Mouse (Mus musculus): ENCODE measurements at regions not wholly inside any gene's neighbourhood (a gene's known extent, or its start where the extent isn't known, plus 50 kb on each side); places are given as distances from the start of the nearest gene placed in this dataset.

DNA sequence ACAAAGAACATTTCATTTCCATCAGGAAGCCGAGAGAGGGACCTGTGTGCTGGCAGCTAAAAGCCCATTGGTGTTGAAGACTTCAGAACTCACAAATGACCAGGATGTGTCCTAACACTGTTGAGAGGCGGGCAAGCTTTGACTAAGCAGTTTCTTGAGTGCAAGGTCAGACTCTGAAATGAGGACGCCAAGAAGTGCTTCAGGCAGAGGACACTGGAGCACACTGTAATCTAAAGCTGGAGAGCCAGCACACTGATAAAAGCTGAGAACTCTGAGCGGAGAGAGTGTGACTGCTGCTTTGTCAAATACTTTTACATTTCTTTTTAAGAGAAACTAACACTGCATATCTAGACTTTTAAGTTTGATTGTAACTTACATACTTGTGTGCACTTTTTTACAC is 72.5 kb upstream of the Dph5 start:
- Histone ChIP-seq H3K27me3 (ENCODE audit: insufficient read depth, low read length) (no peaks in the 10 kb centered on the region), H3K4me3 (ENCODE audit: low read length) (no peak overlapping the region), H3K36me3 (ENCODE audit: insufficient read depth, low read length) (no peaks in the 10 kb centered on the region), H3K4me2 (replicated peaks; ENCODE audit: low read depth, low read length) (no peak overlapping the region), H3K4me1 (ENCODE audit: insufficient read depth, low read length) (peaks cover 7% of the 10 kb centered on the region; the same call in 1 of the 2 replicates), H3K27ac (ENCODE audit: low read length) (peak overlapping the region; percentile 35), H3K9me3 (ENCODE audit: low read length) (no peaks in the 10 kb centered on the region), H3K9ac (replicated peaks; ENCODE audit: low read length) (no peak overlapping the region)
- ATAC-seq (ENCODE audit: low FRiP score, low TSS enrichment) = no peak
- WGBS = 51% methylated on average over 4 of the region's 4 CpGs

DNA sequence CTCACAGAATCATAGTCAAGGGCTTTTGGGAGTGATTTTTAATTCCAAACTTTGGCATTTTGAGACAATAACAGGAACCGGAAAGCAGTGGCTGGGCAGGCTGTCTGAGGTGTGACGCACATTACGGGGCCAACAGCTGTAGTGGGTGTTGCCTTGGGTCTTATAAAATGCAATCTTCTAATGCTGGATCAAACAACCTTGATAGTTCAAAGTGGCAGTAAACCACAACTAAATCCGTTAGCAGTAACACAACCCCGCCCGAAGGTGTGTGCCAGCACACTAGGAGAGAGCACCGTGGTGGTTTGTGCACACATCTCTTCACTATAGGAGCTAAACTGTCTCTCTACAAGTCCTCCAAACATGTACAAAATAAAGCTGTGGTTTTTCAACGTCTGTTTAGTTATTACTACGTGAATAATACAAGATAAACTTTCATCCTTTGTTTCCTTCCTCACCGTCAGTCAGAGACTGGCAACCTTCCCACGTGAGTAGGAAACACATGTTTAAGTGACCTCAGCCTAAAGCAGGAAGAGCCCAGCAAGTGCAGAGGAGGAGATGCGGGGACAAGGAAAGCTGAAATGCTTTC is 72.0 kb upstream of the Dph5 start:
- no peak overlapping the region for H3K4me2 ChIP-seq (replicated peaks; ENCODE audit: low read depth, low read length)
- 48% methylated on average over 12 of the region's 12 CpGs for WGBS
- no peak; the same call in 1 of the 2 replicates for ATAC-seq (ENCODE audit: low FRiP score, low TSS enrichment)

GRCm38 (mm10) chr3:115816328-115817160 is 71.1 kb upstream of the Dph5 start:
- H3K27me3 ChIP-seq (ENCODE audit: insufficient read depth, low read length) = no peaks in the 10 kb centered on the region
- H3K4me3 ChIP-seq (ENCODE audit: low read length) = no peak overlapping the region
- no peak for ATAC-seq (ENCODE audit: low FRiP score, low TSS enrichment)
- H3K36me3 ChIP-seq (ENCODE audit: insufficient read depth, low read length) = no peaks in the 10 kb centered on the region
- no peak overlapping the region for H3K9ac ChIP-seq (replicated peaks; ENCODE audit: low read length)
- H3K4me2 ChIP-seq (replicated peaks; ENCODE audit: low read depth, low read length) = no peak overlapping the region
- H3K4me1 ChIP-seq (ENCODE audit: insufficient read depth, low read length) = peaks cover 11% of the 10 kb centered on the region; the same call in 1 of the 2 replicates
- H3K27ac ChIP-seq (ENCODE audit: low read length) = peak overlapping the region; percentile 48
- no peaks in the 10 kb centered on the region for H3K9me3 ChIP-seq (ENCODE audit: low read length)
- WGBS = 84% methylated on average over 6 of the region's 6 CpGs

More for the DNA sequence above, 72.0 kb upstream of the Dph5 start:
- Histone ChIP-seq H3K27me3 (ENCODE audit: insufficient read depth, low read length) (no peaks in the 10 kb centered on the region), H3K4me1 (ENCODE audit: insufficient read depth, low read length) (peaks cover 11% of the 10 kb centered on the region; the same call in 1 of the 2 replicates), H3K27ac (ENCODE audit: low read length) (peak overlapping the region; percentile 48), H3K4me3 (ENCODE audit: low read length) (no peak overlapping the region), H3K9me3 (ENCODE audit: low read length) (no peaks in the 10 kb centered on the region), H3K36me3 (ENCODE audit: insufficient read depth, low read length) (no peaks in the 10 kb centered on the region), H3K9ac (replicated peaks; ENCODE audit: low read length) (no peak overlapping the region)

- Histone ChIP-seq H3K4me1 (ENCODE audit: insufficient read depth, low read length) (peaks cover 11% of the 10 kb centered on the region; the same call in 1 of the 2 replicates), H3K27me3 (ENCODE audit: insufficient read depth, low read length) (no peaks in the 10 kb centered on the region), H3K36me3 (ENCODE audit: insufficient read depth, low read length) (no peaks in the 10 kb centered on the region), H3K4me2 (replicated peaks; ENCODE audit: low read depth, low read length) (no peak overlapping the region), H3K9me3 (ENCODE audit: low read length) (no peaks in the 10 kb centered on the region), H3K9ac (replicated peaks; ENCODE audit: low read length) (no peak overlapping the region), H3K4me3 (ENCODE audit: low read length) (no peak overlapping the region), H3K27ac (ENCODE audit: low read length) (no peak overlapping the region)
- no peak for ATAC-seq (ENCODE audit: low FRiP score, low TSS enrichment)
- WGBS = 95% methylated on average over 5 of the region's 5 CpGs
Observed at GRCm38 (mm10) chr3:115817771-115818170, 69.9 kb upstream of the Dph5 start.

- H3K9me3 ChIP-seq (ENCODE audit: low read length) = no peaks in the 10 kb centered on the region
- H3K27me3 ChIP-seq (ENCODE audit: insufficient read depth, low read length) = no peaks in the 10 kb centered on the region
- peaks cover 11% of the 10 kb centered on the region; the same call in 1 of the 2 replicates for H3K4me1 ChIP-seq (ENCODE audit: insufficient read depth, low read length)
- H3K4me3 ChIP-seq (ENCODE audit: low read length) = no peak overlapping the region
- no peaks in the 10 kb centered on the region for H3K36me3 ChIP-seq (ENCODE audit: insufficient read depth, low read length)
- no peak overlapping the region for H3K9ac ChIP-seq (replicated peaks; ENCODE audit: low read length)
- H3K4me2 ChIP-seq (replicated peaks; ENCODE audit: low read depth, low read length) = no peak overlapping the region
- 47% methylated on average over 7 of the region's 7 CpGs for WGBS
- no peak for ATAC-seq (ENCODE audit: low FRiP score, low TSS enrichment)
- H3K27ac ChIP-seq (ENCODE audit: low read length) = no peak overlapping the region
Observed at GRCm38 (mm10) chr3:115818734-115819133, 68.9 kb upstream of the Dph5 start.

GRCm38 (mm10) chr3:115819401-115820138 is 68.1 kb upstream of the Dph5 start:
- H3K4me2 ChIP-seq (replicated peaks; ENCODE audit: low read depth, low read length) = no peak overlapping the region; the same call in 1 of the 2 replicates
- H3K4me1 ChIP-seq (ENCODE audit: insufficient read depth, low read length) = peaks cover 11% of the 10 kb centered on the region; the same call in 1 of the 2 replicates
- no peak overlapping the region for H3K27ac ChIP-seq (ENCODE audit: low read length)
- ATAC-seq (ENCODE audit: low FRiP score, low TSS enrichment) = 0 out of 2 replicates have a peak, but pooled peaks have one; percentile 71
- no peak overlapping the region for H3K9ac ChIP-seq (replicated peaks; ENCODE audit: low read length)
- no peaks in the 10 kb centered on the region for H3K27me3 ChIP-seq (ENCODE audit: insufficient read depth, low read length)
- WGBS = 34% methylated on average over 7 of the region's 7 CpGs
- no peak overlapping the region for H3K4me3 ChIP-seq (ENCODE audit: low read length)
- H3K9me3 ChIP-seq (ENCODE audit: low read length) = no peaks in the 10 kb centered on the region
- no peaks in the 10 kb centered on the region for H3K36me3 ChIP-seq (ENCODE audit: insufficient read depth, low read length)

GRCm38 (mm10) chr3:115820139-115820481 is 67.5 kb upstream of the Dph5 start:
- no peaks in the 10 kb centered on the region for H3K27me3 ChIP-seq (ENCODE audit: insufficient read depth, low read length)
- 32% methylated on average over 8 of the region's 8 CpGs for WGBS
- H3K4me3 ChIP-seq (ENCODE audit: low read length) = no peak overlapping the region
- ATAC-seq (ENCODE audit: low FRiP score, low TSS enrichment) = no peak
- no peak overlapping the region for H3K9ac ChIP-seq (replicated peaks; ENCODE audit: low read length)
- peaks cover 11% of the 10 kb centered on the region; the same call in 1 of the 2 replicates for H3K4me1 ChIP-seq (ENCODE audit: insufficient read depth, low read length)
- H3K36me3 ChIP-seq (ENCODE audit: insufficient read depth, low read length) = no peaks in the 10 kb centered on the region
- no peak overlapping the region for H3K4me2 ChIP-seq (replicated peaks; ENCODE audit: low read depth, low read length)
- no peaks in the 10 kb centered on the region for H3K9me3 ChIP-seq (ENCODE audit: low read length)
- H3K27ac ChIP-seq (ENCODE audit: low read length) = no peak overlapping the region

- ATAC-seq (ENCODE audit: low FRiP score, low TSS enrichment) = no peak
- no peaks in the 10 kb centered on the region for H3K27me3 ChIP-seq (ENCODE audit: insufficient read depth, low read length)
- no peak overlapping the region for H3K27ac ChIP-seq (ENCODE audit: low read length)
- H3K36me3 ChIP-seq (ENCODE audit: insufficient read depth, low read length) = no peaks in the 10 kb centered on the region
- no peaks in the 10 kb centered on the region for H3K9me3 ChIP-seq (ENCODE audit: low read length)
- H3K4me1 ChIP-seq (ENCODE audit: insufficient read depth, low read length) = peaks cover 11% of the 10 kb centered on the region; the same call in 1 of the 2 replicates
- no peak overlapping the region for H3K4me3 ChIP-seq (ENCODE audit: low read length)
- H3K9ac ChIP-seq (replicated peaks; ENCODE audit: low read length) = no peak overlapping the region
- no peak overlapping the region for H3K4me2 ChIP-seq (replicated peaks; ENCODE audit: low read depth, low read length)
- 81% methylated on average over 2 of the region's 2 CpGs for WGBS
Observed at GRCm38 (mm10) chr3:115821627-115822026, 66.0 kb upstream of the Dph5 start.

DNA sequence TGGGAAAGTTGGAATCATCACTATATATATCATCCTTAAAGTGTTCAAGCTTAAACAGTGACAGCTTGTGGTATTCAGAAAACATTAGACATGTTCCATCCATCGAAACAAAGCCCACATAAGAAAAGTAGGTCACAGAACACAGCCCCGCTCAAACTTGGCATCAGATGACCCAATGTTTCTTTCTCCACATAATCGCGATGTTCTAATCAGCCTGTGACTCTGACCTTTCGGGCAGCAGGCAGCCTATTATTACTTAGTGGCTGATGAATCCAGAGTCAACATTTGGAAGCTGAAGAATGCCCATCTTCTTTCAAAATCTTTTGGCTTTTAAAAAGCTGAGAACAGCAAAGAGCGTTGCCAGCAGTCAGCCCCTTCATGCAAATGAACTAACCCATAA is 65.1 kb upstream of the Dph5 start:
- Histone ChIP-seq H3K9ac (replicated peaks; ENCODE audit: low read length) (no peak overlapping the region), H3K27me3 (ENCODE audit: insufficient read depth, low read length) (no peaks in the 10 kb centered on the region), H3K4me3 (ENCODE audit: low read length) (no peak overlapping the region), H3K36me3 (ENCODE audit: insufficient read depth, low read length) (no peaks in the 10 kb centered on the region), H3K9me3 (ENCODE audit: low read length) (no peaks in the 10 kb centered on the region), H3K4me2 (replicated peaks; ENCODE audit: low read depth, low read length) (no peak overlapping the region), H3K4me1 (ENCODE audit: insufficient read depth, low read length) (peaks cover 11% of the 10 kb centered on the region; the same call in 1 of the 2 replicates), H3K27ac (ENCODE audit: low read length) (no peak overlapping the region)
- no peak for ATAC-seq (ENCODE audit: low FRiP score, low TSS enrichment)
- WGBS = 73% methylated on average over 6 of the region's 6 CpGs

Measured in kidney, embryonic 16.5 days (tissue).